Mouse (Mus musculus): ENCODE results near the gene Txndc11.

Gene Txndc11

DNA sequence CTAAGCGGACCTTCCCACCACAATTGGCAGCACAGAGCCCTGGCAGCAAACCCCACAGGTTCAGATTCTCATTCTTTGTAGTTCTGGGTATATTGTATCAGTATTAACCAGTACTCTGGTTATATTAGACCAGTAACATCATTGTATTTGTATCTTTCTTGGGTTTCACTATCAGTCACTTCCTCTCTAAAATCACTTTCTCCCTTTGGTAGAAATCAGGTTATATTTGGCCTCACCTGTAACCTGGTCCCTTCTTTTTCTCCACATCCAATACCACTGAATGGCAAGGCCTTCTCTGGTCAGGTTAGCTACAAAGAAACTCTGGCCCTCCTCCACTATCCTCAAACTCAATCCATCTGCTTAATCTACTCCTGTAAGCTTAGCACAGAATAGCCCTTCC is 29.5 kb downstream of the Txndc11 start:
- no peak for DNase-seq (ENCODE audit: low read depth, low spot score)

DNA sequence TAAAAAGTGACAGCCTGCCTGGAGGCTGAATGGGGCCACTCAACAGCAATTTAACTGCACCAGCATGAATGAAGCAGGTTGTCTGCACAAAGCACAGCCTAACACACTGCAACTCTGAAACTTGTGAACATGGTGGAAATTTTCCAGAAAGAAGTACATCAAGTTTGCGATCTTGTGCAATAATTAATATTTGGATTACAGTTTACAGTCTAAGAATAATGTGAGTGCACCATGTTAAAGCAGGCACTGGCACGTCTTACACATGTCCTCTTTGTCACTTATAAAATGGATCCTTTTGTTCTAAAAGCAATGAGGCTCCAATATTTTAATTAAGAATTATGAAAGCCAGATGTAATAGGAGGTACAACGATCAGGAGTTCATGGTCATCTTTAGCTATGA is 37.1 kb downstream of the Txndc11 start:
- no peak for DNase-seq (ENCODE audit: low read depth, low spot score)

DNA sequence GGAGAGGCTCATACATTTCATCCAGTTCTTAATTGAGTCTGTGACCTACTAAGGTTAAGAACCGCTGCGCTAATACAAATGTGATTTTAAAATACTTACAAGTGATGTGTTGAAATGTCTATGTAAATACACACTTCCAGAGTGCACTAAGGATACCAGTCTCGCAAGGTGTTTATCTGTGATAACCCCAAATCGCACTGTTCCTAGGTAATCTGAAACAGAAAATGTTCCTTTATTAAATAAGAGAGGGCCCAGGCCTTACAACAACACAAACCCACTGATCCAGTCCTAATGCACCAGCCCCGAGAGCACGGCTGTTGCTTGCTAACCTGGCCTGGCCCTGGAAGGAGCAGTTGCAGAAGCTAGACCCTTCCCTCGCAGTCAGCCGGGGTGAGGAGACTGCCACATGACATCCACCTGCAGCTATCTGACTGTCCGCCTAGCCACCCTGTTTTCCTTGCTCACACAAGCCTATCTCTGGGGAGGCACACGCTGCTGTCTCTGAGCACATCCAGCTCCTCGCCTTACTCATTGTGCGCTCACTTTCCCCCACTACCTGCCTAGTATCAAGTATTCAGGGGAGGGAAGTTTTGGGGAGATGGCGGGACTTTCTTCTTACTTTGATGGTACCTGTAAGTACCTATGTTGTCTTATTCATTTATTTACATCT is 40.6 kb downstream of the Txndc11 start:
- DNase-seq (ENCODE audit: low read depth, low spot score): no peak

DNA sequence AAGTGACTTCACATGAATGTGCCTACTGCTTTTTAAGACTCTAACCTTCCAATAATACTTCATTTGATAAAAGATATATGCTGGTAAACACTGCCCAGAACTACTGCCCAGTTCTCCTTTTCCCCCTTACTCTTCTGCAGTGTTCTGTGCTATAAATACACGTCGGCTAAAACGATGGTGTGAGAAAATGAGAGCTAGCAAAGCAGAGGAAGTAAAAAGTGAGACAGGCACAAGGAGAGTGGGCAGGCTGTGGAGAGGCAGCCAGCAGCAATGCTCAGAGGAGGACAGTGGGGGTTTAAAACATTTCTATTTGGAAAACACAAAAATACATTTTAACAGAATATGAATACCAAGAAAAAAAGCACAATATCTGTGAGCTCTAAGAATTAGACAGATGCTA is 41.9 kb downstream of the Txndc11 start:
- DNase-seq (ENCODE audit: low read depth, low spot score): peak; percentile 90

DNA sequence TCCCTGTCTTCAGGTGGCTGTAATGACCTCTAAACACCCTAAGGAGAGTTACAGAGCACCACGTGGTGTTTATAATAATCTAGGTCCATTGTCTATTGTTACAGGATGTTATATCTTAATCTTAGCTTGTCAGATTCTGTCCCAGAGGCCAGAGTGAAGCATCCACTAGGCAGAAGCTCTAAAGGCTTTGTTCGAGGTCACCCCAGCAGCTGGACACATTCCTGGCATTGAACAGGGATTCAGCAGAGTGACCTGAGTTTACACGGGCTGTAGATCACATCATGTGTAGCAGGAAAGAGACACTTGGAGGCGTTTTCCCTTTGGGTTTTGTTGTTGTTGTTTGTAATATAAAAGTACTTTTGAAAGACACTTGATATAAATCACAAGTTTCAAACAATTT is 42.4 kb downstream of the Txndc11 start:
- no peak for DNase-seq (ENCODE audit: low read depth, low spot score)

DNA sequence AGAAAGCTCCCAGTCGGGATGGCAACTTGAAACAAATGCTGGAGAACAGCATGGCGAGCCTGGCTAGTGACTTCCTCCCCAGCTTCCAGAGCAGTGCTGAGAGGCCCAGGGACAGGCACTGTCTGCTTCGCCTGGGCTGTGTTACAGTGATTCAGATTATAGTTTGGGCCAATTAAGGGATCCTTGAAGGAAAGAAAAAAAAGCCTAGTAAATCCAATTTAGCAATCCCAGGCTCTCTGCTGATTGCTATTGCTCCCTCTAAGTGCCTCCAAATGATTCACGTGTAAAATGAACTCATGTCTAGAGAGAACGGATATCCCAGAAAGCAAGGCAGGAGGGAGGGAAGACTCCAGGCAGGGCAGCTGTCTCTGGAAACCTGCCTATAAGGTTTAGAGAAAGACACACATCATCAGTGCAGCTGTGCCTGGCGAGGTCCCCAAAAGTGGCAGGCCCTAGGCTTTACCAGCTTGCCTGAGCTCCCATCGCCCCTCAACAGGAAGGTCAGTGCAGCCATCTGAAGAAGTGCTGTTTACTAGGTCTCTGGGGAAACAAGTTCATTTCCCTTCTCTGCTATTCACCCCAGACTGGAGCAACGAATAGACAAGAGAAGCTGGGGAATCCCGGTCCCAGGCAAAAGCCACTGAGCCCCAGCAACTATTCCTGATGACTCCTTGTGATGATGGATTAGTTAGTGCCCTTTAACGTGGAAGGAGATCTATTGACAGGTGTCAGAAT is 43.4 kb downstream of the Txndc11 start:
- no peak for DNase-seq (ENCODE audit: low read depth, low spot score)

DNA sequence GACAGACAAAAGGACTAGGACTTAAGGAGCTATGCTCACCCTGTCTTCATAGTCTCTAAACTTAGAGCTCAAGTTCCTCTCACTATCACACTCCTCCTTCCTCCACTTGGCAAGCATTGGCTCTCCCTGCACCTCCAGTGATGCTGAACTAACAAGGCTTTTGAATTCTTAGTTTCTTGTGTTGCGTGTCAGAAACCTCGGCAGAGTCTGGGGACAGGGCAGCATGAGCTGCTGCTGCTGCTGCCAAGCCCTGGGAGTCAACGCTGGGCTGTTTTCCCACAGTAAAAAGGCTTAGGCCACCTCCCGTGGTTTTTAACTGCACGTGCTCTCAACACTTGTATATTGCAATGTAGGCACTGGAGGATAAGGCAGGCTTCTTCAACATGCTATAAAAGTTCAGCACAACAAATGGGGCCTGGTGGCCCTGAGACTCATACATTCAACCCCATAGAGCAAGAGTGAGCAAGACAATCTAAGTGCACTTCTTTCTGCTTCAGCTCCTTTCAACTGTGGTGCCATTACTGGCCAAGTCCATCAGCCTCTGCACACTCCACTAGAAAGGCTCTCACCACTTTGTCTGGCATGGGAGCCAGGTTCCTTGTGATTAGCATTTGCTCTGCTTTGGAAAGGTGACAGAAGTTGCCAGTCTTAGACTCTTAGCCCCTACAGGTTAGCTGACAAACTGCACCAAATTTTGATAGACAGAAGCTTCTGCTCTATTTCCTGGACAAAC is 47.4 kb downstream of the Txndc11 start:
- DNase-seq (ENCODE audit: low read depth, low spot score): no peak

DNA sequence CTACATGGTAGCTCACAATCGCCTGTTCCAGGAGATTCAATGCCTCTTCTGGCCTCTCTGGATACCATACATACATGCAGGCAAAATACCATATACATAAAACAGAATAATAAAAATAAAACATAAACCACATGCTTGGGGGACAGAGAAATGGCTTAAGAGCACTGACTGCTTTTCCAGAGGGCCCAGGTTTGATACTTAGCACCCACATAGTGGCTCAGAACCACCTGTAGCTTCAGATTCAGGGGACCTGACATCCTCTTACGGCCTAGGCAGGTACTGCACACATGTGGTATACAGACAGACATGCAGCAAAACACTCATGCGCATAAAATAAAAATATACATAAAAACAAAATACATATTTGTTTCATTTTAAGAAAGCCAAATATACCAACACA is 48.2 kb downstream of the Txndc11 start:
- no peak for DNase-seq (ENCODE audit: low read depth, low spot score)

DNA sequence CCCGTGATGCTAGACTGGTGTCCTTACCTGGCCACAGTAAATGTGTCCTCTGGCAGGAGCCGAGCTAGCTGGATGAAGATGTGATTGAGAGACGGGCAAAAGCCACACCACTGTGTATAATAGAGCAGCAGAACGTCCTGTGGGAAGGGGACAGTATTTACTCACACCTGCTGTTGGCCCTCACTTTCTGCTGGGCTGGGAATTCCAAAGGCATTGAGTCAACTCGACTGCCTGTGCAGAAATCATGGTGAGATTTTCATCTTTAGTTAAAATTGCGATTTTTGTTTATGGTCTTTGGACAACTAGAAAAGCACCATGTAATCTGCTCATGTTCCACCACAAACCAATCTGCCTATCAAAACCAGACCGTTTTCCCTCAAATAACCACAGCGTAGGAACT is 50.3 kb downstream of the Txndc11 start:
- DNase-seq (ENCODE audit: low read depth, low spot score): no peak

DNA sequence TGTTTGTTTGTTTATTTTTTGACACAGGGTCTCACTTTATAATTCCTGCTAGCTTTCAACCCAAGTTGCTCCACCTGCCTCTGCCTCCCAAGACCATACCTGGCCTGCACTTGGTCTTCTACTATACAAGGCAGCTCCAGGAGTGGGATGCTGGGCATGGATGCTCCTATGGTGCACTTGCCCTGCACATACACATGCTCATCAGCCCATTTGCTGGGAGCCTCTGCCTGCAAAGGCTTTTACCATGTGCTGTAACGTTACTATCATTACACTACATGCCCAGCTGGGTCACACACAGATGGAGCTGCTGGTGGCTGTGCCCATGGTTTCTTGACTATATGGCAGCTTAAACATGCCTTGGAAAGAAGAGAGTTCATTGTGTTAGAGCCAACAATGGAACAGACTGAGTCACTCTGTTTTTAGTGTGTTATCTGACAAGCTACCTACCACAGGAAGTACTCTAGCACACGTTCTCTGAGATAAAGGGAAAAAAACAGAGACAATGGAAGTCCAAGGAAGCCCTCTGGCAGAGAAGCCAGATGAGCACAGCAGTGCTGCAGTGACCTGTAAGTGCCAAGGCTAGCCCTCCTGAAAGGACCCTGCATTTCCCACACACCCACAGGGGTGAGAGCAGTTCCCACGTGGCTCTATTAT is 56.1 kb downstream of the Txndc11 start:
- no peak for DNase-seq (ENCODE audit: low read depth, low spot score)

DNA sequence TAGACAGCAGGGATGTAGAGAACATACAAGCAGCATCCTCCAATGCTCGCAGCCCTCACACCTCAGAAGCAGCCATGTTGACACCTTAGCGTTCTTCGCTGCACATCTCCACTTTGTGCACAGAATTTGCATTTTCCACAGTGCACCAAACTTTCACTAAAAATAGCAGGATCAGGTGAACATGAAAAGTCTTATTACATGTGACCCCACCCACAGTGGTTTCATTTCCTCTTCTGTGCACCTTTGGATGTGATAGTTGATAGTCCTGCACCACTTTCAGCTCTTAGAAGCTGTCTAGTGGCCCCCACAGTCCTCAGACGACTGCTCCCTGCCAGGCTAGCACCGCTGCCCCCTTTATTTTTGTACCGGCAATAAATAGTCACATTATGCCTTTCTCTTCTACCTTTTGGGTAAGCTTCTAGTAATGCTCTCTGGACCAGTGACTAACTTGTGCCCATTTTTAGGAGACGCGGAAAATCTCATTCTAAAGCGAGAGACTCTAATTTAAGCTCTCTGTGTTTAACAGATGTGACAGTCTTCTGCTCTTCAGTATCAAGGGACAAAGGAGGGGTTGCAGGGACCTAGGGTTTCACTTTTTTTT is 56.7 kb downstream of the Txndc11 start:
- DNase-seq (ENCODE audit: low read depth, low spot score): no peak

DNA sequence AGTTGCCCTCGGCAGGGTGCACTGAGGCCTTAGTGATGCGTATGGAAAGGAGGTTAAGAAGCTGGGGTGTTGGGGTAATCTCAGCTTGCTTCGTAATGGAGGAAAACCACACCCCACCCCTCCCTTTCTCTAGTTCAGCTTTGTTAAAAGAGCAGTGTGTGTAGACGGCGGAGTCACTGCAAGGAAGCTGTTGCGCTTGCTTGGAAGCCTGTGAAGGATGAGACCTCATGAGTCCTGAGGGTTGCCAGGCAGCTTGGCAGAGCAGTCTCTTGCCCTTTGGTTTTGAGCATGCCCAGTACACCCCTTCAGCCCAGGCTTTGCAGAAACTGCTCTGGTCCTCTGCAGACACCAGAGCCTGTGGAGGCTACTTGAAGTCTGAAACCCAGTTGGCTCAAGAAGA is 61.4 kb downstream of the Txndc11 start:
- DNase-seq (ENCODE audit: low read depth, low spot score): no peak

DNA sequence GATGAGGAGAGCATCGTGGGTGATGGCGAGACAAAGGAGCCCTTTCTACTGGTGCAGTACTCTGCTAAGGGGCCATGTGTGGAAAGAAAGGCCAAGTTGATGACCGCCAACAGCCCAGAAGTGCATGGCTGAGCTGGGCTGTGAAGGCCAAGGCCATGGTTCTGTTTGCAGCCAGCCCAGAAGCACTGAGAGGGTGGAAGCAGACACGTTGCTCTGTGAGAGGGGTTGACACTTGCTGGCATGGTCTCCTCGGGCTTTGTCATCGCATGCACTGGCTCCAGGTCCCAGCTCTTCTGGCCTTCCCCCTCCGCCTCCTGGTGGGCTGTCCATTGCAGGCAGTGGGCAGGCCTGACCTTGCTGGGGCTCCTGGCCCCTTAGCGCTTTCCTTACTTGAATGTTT is 62.0 kb downstream of the Txndc11 start:
- no peak for DNase-seq (ENCODE audit: low read depth, low spot score)

DNA sequence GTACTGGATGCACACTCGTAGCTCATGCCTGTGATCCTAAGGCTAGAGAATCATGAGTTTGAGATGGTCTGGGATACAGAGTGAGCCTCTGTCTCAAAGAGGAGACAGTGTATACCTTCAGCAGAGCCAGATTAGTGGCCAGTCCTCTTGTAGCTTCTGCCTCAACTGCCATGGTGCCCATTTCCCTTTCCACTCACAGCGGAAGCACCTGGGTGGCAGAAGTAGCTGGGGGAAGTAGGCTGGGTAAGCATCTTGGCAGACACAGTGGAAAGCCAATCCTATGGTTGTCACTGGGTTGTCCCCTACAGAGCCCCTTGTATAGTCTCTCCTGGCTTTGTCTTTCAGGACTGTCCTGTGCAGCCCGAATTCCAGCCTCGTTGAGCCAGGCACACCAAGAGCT is 62.6 kb downstream of the Txndc11 start:
- no peak for DNase-seq (ENCODE audit: low read depth, low spot score)

DNA sequence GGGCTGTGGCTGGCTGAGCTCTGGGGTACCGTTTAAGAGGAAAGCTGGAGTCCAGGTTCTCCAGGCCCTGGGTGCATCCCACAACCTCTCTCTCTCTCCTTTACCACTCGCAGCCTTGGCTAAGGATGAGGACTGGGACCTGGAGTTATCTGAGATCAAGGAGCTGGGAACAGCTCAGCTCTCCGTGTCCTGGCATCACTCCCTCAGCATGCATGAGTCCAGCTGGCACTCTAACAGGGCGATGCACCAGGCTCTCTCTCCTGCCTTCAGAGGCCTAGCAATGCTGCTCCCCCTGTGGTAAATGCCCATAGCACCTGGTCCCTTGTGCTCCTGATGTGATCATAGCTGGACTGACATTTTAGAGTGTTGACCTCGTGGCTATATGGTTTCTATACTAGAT is 63.3 kb downstream of the Txndc11 start:
- DNase-seq (ENCODE audit: low read depth, low spot score): no peak

DNA sequence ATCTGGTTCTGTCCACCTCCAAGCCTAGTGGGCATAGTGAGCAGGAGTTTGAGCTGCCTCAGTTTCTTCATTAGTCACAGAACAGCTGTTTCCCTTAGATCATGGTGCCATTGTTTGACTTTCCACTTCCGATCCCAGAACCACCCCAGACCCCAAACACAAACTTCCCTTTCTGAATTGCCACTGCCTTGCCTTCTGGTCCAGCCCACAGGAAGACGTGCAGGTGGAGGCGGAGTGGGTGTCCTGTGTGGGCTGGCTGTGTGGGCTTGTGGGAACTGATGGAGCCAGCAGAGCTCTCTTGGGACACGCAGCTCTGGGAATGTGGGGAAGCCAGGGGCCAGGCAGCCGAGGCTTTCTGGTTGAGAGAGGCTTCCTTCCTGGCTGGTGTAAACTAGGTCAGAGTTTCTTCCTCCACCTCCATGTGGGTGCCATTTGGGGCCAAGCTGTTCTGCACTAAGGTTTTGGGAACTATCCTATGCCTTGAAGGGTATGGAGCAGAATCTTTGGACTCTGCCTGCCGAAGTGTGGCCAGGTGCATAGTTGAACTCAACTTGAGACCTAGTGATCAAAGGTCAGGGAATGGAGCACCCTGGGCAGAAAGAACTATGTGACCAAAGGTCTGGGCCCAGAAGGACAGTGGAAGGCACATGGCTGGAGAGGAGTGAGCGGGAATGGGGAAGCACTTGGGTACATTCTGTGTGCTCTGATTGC is 64.6 kb downstream of the Txndc11 start:
- DNase-seq (ENCODE audit: low read depth, low spot score): no peak

DNA sequence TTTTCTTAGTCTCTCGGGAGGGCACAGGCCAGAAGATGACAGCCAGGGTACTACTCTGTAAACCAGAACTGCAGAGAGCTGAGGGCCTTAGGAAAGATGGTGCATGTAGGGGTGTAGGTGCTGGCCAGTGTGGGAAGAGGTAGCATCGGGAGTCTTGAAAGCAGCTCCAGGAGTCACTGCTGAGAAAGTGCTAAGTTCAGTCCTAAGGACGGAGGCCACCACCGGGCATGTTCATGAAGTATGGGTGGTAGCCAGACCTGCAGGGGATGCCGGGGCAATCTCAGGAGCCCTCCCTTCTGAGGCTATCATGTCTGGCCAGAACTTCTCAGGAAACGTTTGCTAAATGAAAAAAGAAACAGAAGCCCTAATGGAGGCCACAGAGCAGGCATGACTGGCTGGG is 65.2 kb downstream of the Txndc11 start:
- no peak for DNase-seq (ENCODE audit: low read depth, low spot score)

DNA sequence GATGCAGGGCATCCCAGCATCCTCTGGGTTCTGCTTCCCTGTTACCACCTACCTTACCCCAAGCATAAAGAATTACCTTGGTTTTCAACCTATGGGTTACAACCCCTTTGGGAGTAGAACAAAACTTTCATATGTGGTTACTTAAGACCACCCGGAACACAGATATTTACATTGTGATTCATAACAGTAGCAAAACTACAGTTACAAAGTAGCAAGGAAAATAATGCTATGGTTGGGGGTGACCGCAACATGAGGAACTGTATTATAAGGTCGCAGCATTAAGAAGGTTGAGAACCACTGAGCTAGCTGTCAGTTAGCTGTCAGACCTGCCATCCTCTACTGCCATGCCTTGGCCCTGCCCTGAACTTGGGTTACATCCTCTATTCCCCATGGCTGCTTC is 65.8 kb downstream of the Txndc11 start:
- DNase-seq (ENCODE audit: low read depth, low spot score): no peak

DNA sequence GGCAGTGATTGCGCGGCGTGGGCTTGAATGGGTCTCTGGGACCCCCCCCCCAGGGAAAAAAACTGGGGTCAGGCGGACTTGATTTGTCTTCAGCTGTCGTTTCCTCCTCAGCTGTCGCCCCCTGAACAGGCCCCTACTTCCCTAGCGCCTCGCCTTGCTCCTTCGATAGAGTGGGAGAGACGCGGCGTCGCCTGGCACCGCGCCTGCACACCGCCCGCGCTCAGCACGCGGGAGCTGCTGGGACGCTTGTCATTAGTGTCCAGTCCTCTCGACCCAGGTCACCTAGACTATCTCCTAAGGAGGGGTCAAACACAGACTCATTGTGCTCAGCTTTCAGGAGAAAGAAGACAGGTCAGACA is 67.6 kb downstream of the Txndc11 start:
- no peak for DNase-seq (ENCODE audit: low read depth, low spot score)

DNA sequence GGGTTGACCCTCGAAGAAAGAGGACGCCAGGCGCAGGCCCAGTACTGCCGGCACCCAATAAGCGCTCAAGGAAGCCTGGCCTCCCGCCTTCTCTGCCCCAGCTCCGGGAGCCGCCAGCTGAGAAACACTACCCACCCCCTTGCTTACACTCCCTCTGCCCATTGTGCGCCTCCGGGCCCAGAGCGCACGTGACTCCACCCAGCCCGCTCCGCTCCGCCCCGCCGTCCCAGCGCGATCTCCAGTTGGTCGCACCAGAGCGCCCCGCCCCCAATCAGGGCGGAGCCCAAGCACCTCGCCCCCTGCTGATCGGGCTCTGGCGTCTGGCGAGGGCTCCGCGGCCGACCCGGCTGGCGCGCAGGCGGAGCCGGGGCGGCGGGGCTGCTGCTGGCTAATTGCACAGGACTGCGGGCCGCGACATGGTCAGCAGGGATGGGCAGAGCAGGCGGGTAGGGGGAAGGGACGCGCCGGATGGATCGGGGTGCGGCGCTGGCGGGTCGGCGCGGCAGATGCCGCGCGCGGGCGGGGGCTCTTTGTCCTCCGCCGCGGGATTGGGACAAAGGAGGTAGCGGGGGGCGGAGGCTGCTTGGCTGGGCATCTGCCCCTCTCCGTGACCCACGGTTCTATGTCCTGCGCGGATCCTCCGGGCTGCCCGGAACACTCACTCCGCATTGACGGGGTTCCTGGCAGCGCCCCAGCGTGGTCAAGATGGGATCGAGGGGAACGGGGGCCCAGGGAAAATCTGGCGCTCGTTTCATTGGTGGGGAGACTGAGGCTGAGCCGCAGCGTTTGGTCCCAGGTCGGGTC is 68.2 kb downstream of the Txndc11 start, which contains the start of gene Litaf:
TSS of gene Litaf (minus strand) at position 129 of the 804 bp plus-strand sequence.
- peak; percentile 94 for DNase-seq (ENCODE audit: low read depth, low spot score)

Data from telencephalon, adult 2 months (tissue).